Mouse (Mus musculus) urinary bladder, postnatal 4 days (tissue): ENCODE results near the gene Hoxc4.

Experiments
- DNase-seq, 2 experiments: peaks; one replicate each; pipeline ENCODE4 v3.0.0; 2021 to 2022; ENCODE audit warnings: low spot score in 2 of 2

Hoxc4 gene

DNA sequence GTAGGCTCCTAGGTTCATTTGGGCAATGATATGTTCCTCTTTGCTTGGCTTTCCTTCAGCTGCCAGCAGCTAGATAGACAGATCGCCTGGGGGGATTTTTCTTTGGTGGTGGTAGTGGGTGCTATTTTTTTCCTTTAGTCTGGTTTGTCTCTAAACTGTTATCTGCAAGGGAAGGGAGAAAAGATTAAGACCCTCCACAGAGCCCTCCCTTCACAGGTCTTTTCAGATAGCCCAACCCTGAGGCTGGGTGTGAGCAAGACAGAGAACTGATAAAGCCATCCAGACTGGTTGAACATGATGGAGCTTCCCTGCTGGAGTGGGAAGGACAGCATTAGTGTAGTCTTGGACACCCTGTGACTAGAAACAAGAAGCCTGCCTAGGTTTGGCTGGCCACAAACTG is 64.9 kb downstream of the Hoxc4 start:
- DNase-seq: no peak

DNA sequence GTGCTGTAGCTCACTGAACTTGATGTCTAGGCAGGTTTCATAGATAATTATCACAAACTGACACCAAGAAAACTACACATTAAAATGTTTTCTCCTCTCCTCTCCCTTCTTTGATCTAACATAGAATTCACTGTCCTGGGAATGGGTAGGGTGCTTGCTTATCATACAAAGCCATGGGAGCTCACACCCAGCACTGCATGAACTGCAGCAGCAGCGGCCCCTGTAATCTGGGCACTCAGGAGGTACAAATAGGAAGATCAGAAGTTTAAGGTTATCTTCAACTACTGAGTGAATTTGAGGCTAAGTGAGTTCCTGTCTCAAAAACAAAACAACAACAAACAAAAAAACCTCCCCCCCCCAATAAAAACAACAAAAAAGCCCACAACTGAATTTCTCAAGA is 66.2 kb downstream of the Hoxc4 start:
- no peak for DNase-seq

DNA sequence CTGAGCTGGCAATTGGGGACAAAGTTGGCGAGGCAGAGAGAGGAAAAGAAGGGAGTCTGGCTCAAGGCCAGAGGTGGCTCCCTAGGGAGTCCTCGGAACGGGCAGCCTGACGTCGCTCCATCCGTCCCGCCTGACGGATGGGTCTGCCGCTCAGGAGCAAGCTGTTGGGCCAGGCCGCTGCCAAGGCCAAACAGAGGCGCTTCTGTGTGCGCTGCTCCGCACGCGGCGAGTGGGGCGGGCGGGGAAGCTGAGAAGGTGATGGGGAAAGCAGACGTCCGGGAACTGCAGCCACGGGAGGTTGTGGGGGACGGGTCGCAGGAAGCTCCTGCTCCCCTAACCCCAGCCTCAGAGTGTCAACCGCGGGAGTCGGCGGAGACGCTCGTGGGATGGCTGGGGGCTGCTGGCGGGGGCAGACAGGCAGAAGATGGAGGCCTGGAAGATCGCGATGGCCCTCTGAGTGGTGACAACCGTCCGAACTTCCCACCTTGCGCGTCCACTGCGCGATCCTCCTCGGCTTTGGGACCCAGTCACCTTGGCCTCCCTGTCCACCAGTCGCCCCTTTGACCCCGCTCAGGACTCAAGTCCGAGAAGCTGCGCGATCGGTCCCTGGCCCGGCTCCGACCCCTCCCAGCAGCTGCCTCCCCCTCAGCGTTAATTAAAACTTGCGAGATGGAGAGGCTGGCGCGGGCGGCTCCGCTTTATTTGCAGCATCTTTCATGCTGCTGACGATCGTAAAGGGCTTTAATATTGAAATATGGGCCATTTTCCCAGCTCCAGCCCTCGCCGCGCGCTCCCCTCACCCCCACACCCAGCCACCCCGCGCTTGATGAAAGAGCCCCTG is 67.3 kb downstream of the Hoxc4 start:
- DNase-seq: no peak
